Comparison of ENCODE assay signal across 12 mouse cellular contexts in genomic region chr11:24804623-24805023, GRCm38 (mm10).
DNase-seq lines count a peak whose midpoint lies in the region; ATAC-seq and TF ChIP-seq lines count a peak whose summit lies in the region.
"Had no signal": no experiment of that assay in that cellular context is flagged by ENCODE, and none has a peak within 500 bp of the region (broad histone marks: within the 10 kb centered on the region; RNA-seq: fewer than 3 reads in every experiment).

No protein-coding gene starts in this region.

- H3K9me3 ChIP-seq in intestine, embryonic 15.5 days = no peaks in the 10 kb centered on the region
- H3K9me3 ChIP-seq: liver, embryonic 12.5 days; stomach, embryonic 15.5 days had no signal

- 24% methylated on average over 8 of the region's 8 CpGs for WGBS in kidney, adult 2 months
- WGBS in intestine, embryonic 15.5 days = 42% methylated on average over 8 of the region's 8 CpGs

- no peak overlapping the region for H3K4me3 ChIP-seq in kidney, adult 2 months (ENCODE audit: insufficient read depth, low read depth, low read length)
- H3K4me3 ChIP-seq in intestine, embryonic 15.5 days (replicated peaks) = no peak overlapping the region
- H3K4me3 ChIP-seq: liver, embryonic 12.5 days; stomach, embryonic 15.5 days had no signal

- no peak overlapping the region for H3K27ac ChIP-seq in kidney, adult 2 months (ENCODE audit: insufficient read depth, low read depth, low read length)
- no peak overlapping the region for H3K27ac ChIP-seq in intestine, embryonic 15.5 days
- H3K27ac ChIP-seq: liver, embryonic 12.5 days; stomach, embryonic 15.5 days had no signal

- H3K36me3 ChIP-seq in kidney, adult 2 months (ENCODE audit: control insufficient read depth, insufficient read depth, low read length) = no peaks in the 10 kb centered on the region
- no peaks in the 10 kb centered on the region for H3K36me3 ChIP-seq in intestine, embryonic 15.5 days
- H3K36me3 ChIP-seq: liver, embryonic 12.5 days; stomach, embryonic 15.5 days had no signal

- no peak for TF ChIP-seq POLR2A in kidney, adult 2 months (IDR thresholded peaks at IDR 0.05; ENCODE audit: low read depth, low read length)

- no peaks in the 10 kb centered on the region for H3K27me3 ChIP-seq in kidney, adult 2 months (replicated peaks; ENCODE audit: control insufficient read depth, insufficient read depth, low read length)
- no peaks in the 10 kb centered on the region for H3K27me3 ChIP-seq in intestine, embryonic 15.5 days (replicated peaks)
- H3K27me3 ChIP-seq: CH12.LX; liver, embryonic 12.5 days; stomach, embryonic 15.5 days had no signal

- H3K9ac ChIP-seq in intestine, embryonic 15.5 days = no peak overlapping the region
- H3K9ac ChIP-seq: liver, embryonic 12.5 days; stomach, embryonic 15.5 days had no signal

- no peak overlapping the region for H3K4me2 ChIP-seq in intestine, embryonic 15.5 days (replicated peaks)
- H3K4me2 ChIP-seq: liver, embryonic 12.5 days; stomach, embryonic 15.5 days had no signal

- DNase-seq in kidney, postnatal 4 days = peak; percentile 16 to 17
- DNase-seq in kidney, adult 2 months = no peak
- peak; percentile 4 for DNase-seq in NIH3T3 (ENCODE audit: low read depth)
- DNase-seq in brain, adult 2 months (ENCODE audit: low read depth, low spot score) = peak; percentile 3
- DNase-seq in spleen, postnatal 14 days (ENCODE audit: low spot score in 2 of 2) = no peak
- no peak for DNase-seq in thymus, postnatal 10 days (ENCODE audit: low spot score in 2 of 2)
- DNase-seq: cerebellum, adult 11-12 months had no signal

- no peaks in the 10 kb centered on the region for H3K4me1 ChIP-seq in kidney, adult 2 months (ENCODE audit: control insufficient read depth, insufficient read depth, low read length)
- no peaks in the 10 kb centered on the region; the same call in 1 of the 2 replicates for H3K4me1 ChIP-seq in intestine, embryonic 15.5 days (replicated peaks)
- H3K4me1 ChIP-seq: liver, embryonic 12.5 days; stomach, embryonic 15.5 days had no signal

- ATAC-seq in intestine, embryonic 15.5 days = peak; percentile 92
- ATAC-seq in erythroblast, adult 5-6 weeks (replicated peaks; ENCODE audit: low FRiP score, poor library complexity, severe bottlenecking) = no peak
- ATAC-seq: liver, embryonic 12.5 days had no signal

- TF ChIP-seq CTCF in kidney, adult 2 months (conservative IDR thresholded peaks at IDR 0.05; ENCODE audit: insufficient read depth, insufficient read length, low read depth, low read length) = no peak

Comparison
In these comparisons a context has a peak if more than half of its experiments do, and no peak if none do; other contexts are left out.
1. DNase-seq: peak in kidney, postnatal 4 days (2 of 2), NIH3T3 (single experiment) and brain, adult 2 months (single experiment); none in kidney, adult 2 months (single experiment), spleen, postnatal 14 days (0 of 2) and thymus, postnatal 10 days (0 of 2).